Mouse (Mus musculus): ENCODE results near the gene Ttc28. TPM values are rescaled to one million over a fixed set of nuclear protein-coding genes. Genes with fewer than 3 reads are reported as not detected.

The Ttc28 gene
- total RNA-seq, 1 experiment: 5.8 TPM

- no peak for DNase-seq (ENCODE audit: low read depth, low spot score)
- H3K9me3 ChIP-seq (ENCODE audit: control insufficient read depth, insufficient read depth, low read depth, low read length): no peaks in the 10 kb centered on the region
- H3K9ac ChIP-seq (ENCODE audit: insufficient read depth, low read depth, low read length, poor library complexity, severe bottlenecking): no peak overlapping the region
- no peaks in the 10 kb centered on the region for H3K4me1 ChIP-seq (ENCODE audit: control insufficient read depth in 2 of 2, insufficient read depth in 2 of 2, low read length in 2 of 2, poor library complexity in 1 of 2)
- TF ChIP-seq CHD2 (IDR thresholded peaks at IDR 0.05; ENCODE audit: low read depth, low read length) (no peak), ZNF384 (IDR thresholded peaks at IDR 0.05; ENCODE audit: low read depth, low read length) (no peak), MAFK (IDR thresholded peaks at IDR 0.05; ENCODE audit: insufficient read depth, low read depth, low read length) (no peak), ZC3H11A (IDR thresholded peaks at IDR 0.05; ENCODE audit: borderline replicate concordance, low read depth, low read length) (no peak), HCFC1 (IDR thresholded peaks at IDR 0.05; ENCODE audit: borderline replicate concordance, insufficient read depth, low read length) (no peak)
- in situ Hi-C loops (cut with MboI; ENCODE audit: low sequenced_read_pairs in 2 of 2, unreplicated experiment in 2 of 2): no loop called here
- H3K27ac ChIP-seq (ENCODE audit: insufficient read depth, low read depth, low read length, poor library complexity, severe bottlenecking): no peak overlapping the region
- no peak overlapping the region for H3K4me3 ChIP-seq (ENCODE audit: insufficient read depth in 1 of 2, low read depth in 1 of 2, low read length in 2 of 2, poor library complexity in 1 of 2, severe bottlenecking in 1 of 2)
- no peaks in the 10 kb centered on the region for H3K36me3 ChIP-seq (ENCODE audit: control insufficient read depth, insufficient read depth, low read length, poor library complexity, severe bottlenecking)
These were observed 49.7 kb downstream of the Ttc28 start for GRCm38 (mm10) chr5:110929306-110929705.

- in situ Hi-C loops (cut with MboI; ENCODE audit: low sequenced_read_pairs in 2 of 2, unreplicated experiment in 2 of 2): no loop called here
- H3K4me3 ChIP-seq (ENCODE audit: insufficient read depth in 1 of 2, low read depth in 1 of 2, low read length in 2 of 2, poor library complexity in 1 of 2, severe bottlenecking in 1 of 2): no peak overlapping the region
- no peaks in the 10 kb centered on the region for H3K4me1 ChIP-seq (ENCODE audit: control insufficient read depth in 2 of 2, insufficient read depth in 2 of 2, low read length in 2 of 2, poor library complexity in 1 of 2)
- DNase-seq (ENCODE audit: low read depth, low spot score): no peak
- TF ChIP-seq HCFC1 (IDR thresholded peaks at IDR 0.05; ENCODE audit: borderline replicate concordance, insufficient read depth, low read length) (no peak), ZNF384 (IDR thresholded peaks at IDR 0.05; ENCODE audit: low read depth, low read length) (no peak), MAFK (IDR thresholded peaks at IDR 0.05; ENCODE audit: insufficient read depth, low read depth, low read length) (no peak), ZC3H11A (IDR thresholded peaks at IDR 0.05; ENCODE audit: borderline replicate concordance, low read depth, low read length) (no peak), CHD2 (IDR thresholded peaks at IDR 0.05; ENCODE audit: low read depth, low read length) (no peak)
- H3K9me3 ChIP-seq (ENCODE audit: control insufficient read depth, insufficient read depth, low read depth, low read length): no peaks in the 10 kb centered on the region
- no peaks in the 10 kb centered on the region for H3K36me3 ChIP-seq (ENCODE audit: control insufficient read depth, insufficient read depth, low read length, poor library complexity, severe bottlenecking)
- H3K9ac ChIP-seq (ENCODE audit: insufficient read depth, low read depth, low read length, poor library complexity, severe bottlenecking): no peak overlapping the region
- no peak overlapping the region; the same call in 1 of the 2 replicates for H3K27ac ChIP-seq (ENCODE audit: insufficient read depth, low read depth, low read length, poor library complexity, severe bottlenecking)
These were observed 57.0 kb downstream of the Ttc28 start for GRCm38 (mm10) chr5:110936606-110937005.

GRCm38 (mm10) chr5:110944326-110944725 lies 64.7 kb downstream of the Ttc28 start:
- Histone ChIP-seq H3K9me3 (ENCODE audit: control insufficient read depth, insufficient read depth, low read depth, low read length) (no peaks in the 10 kb centered on the region), H3K27ac (ENCODE audit: insufficient read depth, low read depth, low read length, poor library complexity, severe bottlenecking) (no peak overlapping the region), H3K9ac (ENCODE audit: insufficient read depth, low read depth, low read length, poor library complexity, severe bottlenecking) (no peak overlapping the region), H3K4me1 (ENCODE audit: control insufficient read depth in 2 of 2, insufficient read depth in 2 of 2, low read length in 2 of 2, poor library complexity in 1 of 2) (no peaks in the 10 kb centered on the region), H3K4me3 (ENCODE audit: insufficient read depth in 1 of 2, low read depth in 1 of 2, low read length in 2 of 2, poor library complexity in 1 of 2, severe bottlenecking in 1 of 2) (no peak overlapping the region), H3K36me3 (ENCODE audit: control insufficient read depth, insufficient read depth, low read length, poor library complexity, severe bottlenecking) (no peaks in the 10 kb centered on the region)
- TF ChIP-seq ZC3H11A (IDR thresholded peaks at IDR 0.05; ENCODE audit: borderline replicate concordance, low read depth, low read length): no peak
- in situ Hi-C loops (cut with MboI; ENCODE audit: low sequenced_read_pairs in 2 of 2, unreplicated experiment in 2 of 2): no loop called here
- DNase-seq (ENCODE audit: low read depth, low spot score): no peak

- Histone ChIP-seq H3K36me3 (ENCODE audit: control insufficient read depth, insufficient read depth, low read length, poor library complexity, severe bottlenecking) (no peaks in the 10 kb centered on the region), H3K4me1 (ENCODE audit: control insufficient read depth in 2 of 2, insufficient read depth in 2 of 2, low read length in 2 of 2, poor library complexity in 1 of 2) (0 out of 4 replicates have a peak, but pooled peaks cover 0 to 1% of the 10 kb centered on the region in 2 experiments), H3K9me3 (ENCODE audit: control insufficient read depth, insufficient read depth, low read depth, low read length) (no peaks in the 10 kb centered on the region), H3K4me3 (ENCODE audit: insufficient read depth in 1 of 2, low read depth in 1 of 2, low read length in 2 of 2, poor library complexity in 1 of 2, severe bottlenecking in 1 of 2) (no peak overlapping the region), H3K27ac (ENCODE audit: insufficient read depth, low read depth, low read length, poor library complexity, severe bottlenecking) (no peak overlapping the region), H3K9ac (ENCODE audit: insufficient read depth, low read depth, low read length, poor library complexity, severe bottlenecking) (no peak overlapping the region)
- TF ChIP-seq ZC3H11A (IDR thresholded peaks at IDR 0.05; ENCODE audit: borderline replicate concordance, low read depth, low read length) (no peak), MAFK (IDR thresholded peaks at IDR 0.05; ENCODE audit: insufficient read depth, low read depth, low read length) (no peak), HCFC1 (IDR thresholded peaks at IDR 0.05; ENCODE audit: borderline replicate concordance, insufficient read depth, low read length) (no peak), CHD2 (IDR thresholded peaks at IDR 0.05; ENCODE audit: low read depth, low read length) (no peak), ZNF384 (IDR thresholded peaks at IDR 0.05; ENCODE audit: low read depth, low read length) (no peak)
- no peak for DNase-seq (ENCODE audit: low read depth, low spot score)
- in situ Hi-C loops (cut with MboI; ENCODE audit: low sequenced_read_pairs in 2 of 2, unreplicated experiment in 2 of 2): no loop called here
These were observed 69.1 kb downstream of the Ttc28 start for GRCm38 (mm10) chr5:110948476-110949399.
